Mouse (Mus musculus): ENCODE measurements around the gene Itih3. TPM values are rescaled to one million over a fixed set of nuclear protein-coding genes. Genes with fewer than 3 reads are reported as not detected.

The Itih3 gene
- polyA plus RNA-seq, 1 experiment: 0.02 TPM

- Histone ChIP-seq H3K36me3 (ENCODE audit: control insufficient read depth) (peaks cover 52% of the 10 kb centered on the region), H3K4me3 (replicated peaks) (no peak overlapping the region), H3K4me1 (ENCODE audit: control insufficient read depth) (peaks cover 15% of the 10 kb centered on the region), H3K27me3 (ENCODE audit: control insufficient read depth) (no peaks in the 10 kb centered on the region), H3K9me3 (ENCODE audit: control insufficient read depth, low read length) (no peaks in the 10 kb centered on the region)
- no peak for TF ChIP-seq GATA1 (IDR thresholded peaks at IDR 0.05; ENCODE audit: low read length)
Measured at GRCm38 (mm10) chr14:30875130-30875865, 48.3 kb downstream of the Itih3 start.

- peaks cover 15% of the 10 kb centered on the region for H3K4me1 ChIP-seq (ENCODE audit: control insufficient read depth)
- H3K36me3 ChIP-seq (ENCODE audit: control insufficient read depth): peaks cover 55% of the 10 kb centered on the region
- no peaks in the 10 kb centered on the region for H3K9me3 ChIP-seq (ENCODE audit: control insufficient read depth, low read length)
- H3K4me3 ChIP-seq (replicated peaks): no peak overlapping the region
- no peak for TF ChIP-seq GATA1 (IDR thresholded peaks at IDR 0.05; ENCODE audit: low read length)
- no peak for TF ChIP-seq TAL1 (IDR thresholded peaks at IDR 0.05; ENCODE audit: low read length)
- no peaks in the 10 kb centered on the region for H3K27me3 ChIP-seq (ENCODE audit: control insufficient read depth)
Measured at GRCm38 (mm10) chr14:30874095-30874700, 49.4 kb downstream of the Itih3 start.

- H3K36me3 ChIP-seq (ENCODE audit: control insufficient read depth): peaks cover 62% of the 10 kb centered on the region
- H3K4me3 ChIP-seq (replicated peaks): no peak overlapping the region
- TF ChIP-seq TAL1 (IDR thresholded peaks at IDR 0.05; ENCODE audit: low read length) (no peak), GATA1 (IDR thresholded peaks at IDR 0.05; ENCODE audit: low read length) (no peak)
- H3K27me3 ChIP-seq (ENCODE audit: control insufficient read depth): no peaks in the 10 kb centered on the region
- H3K9me3 ChIP-seq (ENCODE audit: control insufficient read depth, low read length): no peaks in the 10 kb centered on the region
- H3K4me1 ChIP-seq (ENCODE audit: control insufficient read depth): peaks cover 9% of the 10 kb centered on the region
Measured at GRCm38 (mm10) chr14:30870206-30871147, 53.1 kb downstream of the Itih3 start.

- Histone ChIP-seq H3K27me3 (ENCODE audit: control insufficient read depth) (no peaks in the 10 kb centered on the region), H3K4me1 (ENCODE audit: control insufficient read depth) (peaks cover 1% of the 10 kb centered on the region), H3K36me3 (ENCODE audit: control insufficient read depth) (peaks cover 65% of the 10 kb centered on the region), H3K9me3 (ENCODE audit: control insufficient read depth, low read length) (no peaks in the 10 kb centered on the region), H3K4me3 (replicated peaks) (no peak overlapping the region)
- no peak for TF ChIP-seq GATA1 (IDR thresholded peaks at IDR 0.05; ENCODE audit: low read length)
- TF ChIP-seq TAL1 (IDR thresholded peaks at IDR 0.05; ENCODE audit: low read length): no peak
Measured at GRCm38 (mm10) chr14:30869391-30869801, 54.2 kb downstream of the Itih3 start.

GRCm38 (mm10) chr14:30868826-30869225 lies 54.7 kb downstream of the Itih3 start:
- H3K4me1 ChIP-seq (ENCODE audit: control insufficient read depth): no peaks in the 10 kb centered on the region; the same call in 1 of the 2 replicates

GRCm38 (mm10) chr14:30867042-30867441 lies 56.5 kb downstream of the Itih3 start:
- no peak for TF ChIP-seq TAL1 (IDR thresholded peaks at IDR 0.05; ENCODE audit: low read length)
- no peak for TF ChIP-seq GATA1 (IDR thresholded peaks at IDR 0.05; ENCODE audit: low read length)

More at GRCm38 (mm10) chr14:30868826-30869225, 54.7 kb downstream of the Itih3 start:
- no peaks in the 10 kb centered on the region for H3K9me3 ChIP-seq (ENCODE audit: control insufficient read depth, low read length)
- H3K27me3 ChIP-seq (ENCODE audit: control insufficient read depth): no peaks in the 10 kb centered on the region
- TF ChIP-seq TAL1 (IDR thresholded peaks at IDR 0.05; ENCODE audit: low read length): no peak
- no peak for TF ChIP-seq GATA1 (IDR thresholded peaks at IDR 0.05; ENCODE audit: low read length)
- no peak overlapping the region for H3K4me3 ChIP-seq (replicated peaks)
- H3K36me3 ChIP-seq (ENCODE audit: control insufficient read depth): peaks cover 62% of the 10 kb centered on the region

GRCm38 (mm10) chr14:30865311-30865710 lies 58.2 kb downstream of the Itih3 start:
- H3K4me3 ChIP-seq (replicated peaks): no peak overlapping the region
- H3K36me3 ChIP-seq (ENCODE audit: control insufficient read depth): peaks cover 43% of the 10 kb centered on the region
- H3K4me1 ChIP-seq (ENCODE audit: control insufficient read depth): no peaks in the 10 kb centered on the region; the same call in 1 of the 2 replicates
- no peaks in the 10 kb centered on the region for H3K27me3 ChIP-seq (ENCODE audit: control insufficient read depth)
- H3K9me3 ChIP-seq (ENCODE audit: control insufficient read depth, low read length): no peaks in the 10 kb centered on the region
- no peak for TF ChIP-seq TAL1 (IDR thresholded peaks at IDR 0.05; ENCODE audit: low read length)

More at GRCm38 (mm10) chr14:30867042-30867441, 56.5 kb downstream of the Itih3 start:
- H3K36me3 ChIP-seq (ENCODE audit: control insufficient read depth): peaks cover 50% of the 10 kb centered on the region
- no peaks in the 10 kb centered on the region; the same call in 1 of the 2 replicates for H3K4me1 ChIP-seq (ENCODE audit: control insufficient read depth)
- no peaks in the 10 kb centered on the region for H3K9me3 ChIP-seq (ENCODE audit: control insufficient read depth, low read length)
- H3K4me3 ChIP-seq (replicated peaks): no peak overlapping the region
- H3K27me3 ChIP-seq (ENCODE audit: control insufficient read depth): no peaks in the 10 kb centered on the region

- Histone ChIP-seq H3K4me1 (ENCODE audit: control insufficient read depth) (no peaks in the 10 kb centered on the region; the same call in 1 of the 2 replicates), H3K4me3 (replicated peaks) (no peak overlapping the region), H3K36me3 (ENCODE audit: control insufficient read depth) (peaks cover 34% of the 10 kb centered on the region), H3K27me3 (ENCODE audit: control insufficient read depth) (no peaks in the 10 kb centered on the region), H3K9me3 (ENCODE audit: control insufficient read depth, low read length) (no peaks in the 10 kb centered on the region)
- TF ChIP-seq TAL1 (IDR thresholded peaks at IDR 0.05; ENCODE audit: low read length) (no peak), GATA1 (IDR thresholded peaks at IDR 0.05; ENCODE audit: low read length) (no peak)
Measured at GRCm38 (mm10) chr14:30862368-30862767, 61.2 kb downstream of the Itih3 start.

All from erythroblast, embryonic 14.5 days (primary cell).